Mouse (Mus musculus) thymus, adult 2 months (tissue): Measurements from ENCODE around the gene Chmp4b.

Source experiments
- CTCF ChIP-seq: fragments of 200-500 bp; IDR thresholded peaks from 2 replicates; pipeline ENCODE4 v1.5.1; 2012; ENCODE audit warnings: mild to moderate bottlenecking, control low read depth, low read length, moderate library complexity, borderline replicate concordance; ENCODE audit not compliant: control insufficient read depth, poor library complexity, insufficient read depth; ENCODE audit errors: extremely low read depth
- POLR2A ChIP-seq: fragments of 200-500 bp; IDR thresholded peaks from 2 replicates; pipeline ENCODE4 v1.6.1; 2012; ENCODE audit warnings: mild to moderate bottlenecking, low read length, control low read depth, moderate library complexity; ENCODE audit not compliant: control insufficient read depth, poor library complexity, insufficient read depth; ENCODE audit errors: extremely low read depth

DNA sequence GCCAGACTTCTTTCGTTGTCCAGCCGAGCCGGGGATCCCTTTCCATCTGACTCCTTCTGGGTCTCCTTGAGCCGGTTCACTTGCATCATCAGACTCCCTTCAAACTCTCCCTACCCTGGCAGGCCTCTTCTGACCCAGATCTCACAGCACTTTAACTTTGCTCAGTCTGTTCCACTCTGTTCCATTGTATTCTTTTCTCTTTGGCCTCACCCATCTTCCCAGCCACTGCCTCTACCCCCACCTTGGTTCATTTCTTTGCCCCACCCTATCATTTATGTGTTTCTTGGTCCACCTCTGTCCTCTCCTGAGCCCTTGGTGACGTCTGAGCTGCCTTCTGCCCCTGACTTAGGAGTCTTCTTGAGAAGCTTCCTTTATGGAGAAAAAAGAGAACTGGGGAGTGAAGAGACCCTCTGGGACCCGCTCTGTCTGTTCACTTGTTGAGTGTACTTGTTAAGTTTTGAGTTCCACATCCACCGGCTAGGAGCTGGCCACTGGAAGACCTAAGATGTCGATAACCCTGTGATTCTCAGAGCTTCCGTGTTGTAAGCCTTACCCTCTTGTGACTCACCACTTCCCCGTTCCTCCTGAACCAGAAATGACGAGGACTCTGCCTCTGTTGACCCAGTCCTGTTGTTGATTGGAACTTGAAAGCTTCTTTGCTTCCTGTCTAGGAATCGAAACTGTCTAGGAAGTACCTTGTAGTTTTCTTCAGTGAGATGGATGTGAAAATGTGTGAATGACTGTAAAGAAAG, 6.2 kb downstream of the Chmp4b start:
- no peak for TF ChIP-seq POLR2A
- TF ChIP-seq CTCF, result no peak
